Mouse (Mus musculus) kidney, postnatal 0 days (tissue): ENCODE measurements at regions not wholly inside any gene's neighbourhood (a gene's known extent, or its start where the extent isn't known, plus 50 kb on each side); places are given as distances from the start of the nearest gene placed in this dataset.

ENCODE experiments used
- ATAC-seq: fragments of 200-750 bp; cut with Nextera tagmentation; replicated peaks from 2 replicates; pipeline ENCODE4 v1.8.0; 2017; ENCODE audit warnings: low read depth, moderate number of reproducible peaks, moderate TSS enrichment, moderate library complexity; ENCODE audit not compliant: low FRiP score
- DNase-seq: peaks from one replicate; pipeline ENCODE4 v3.0.0-alpha.2; 2016; ENCODE audit warnings: low spot score
- H3K27ac ChIP-seq: fragments of 300-500 bp; sonication (generic); 2 replicates; pipeline ENCODE4 v1.5.1; 2014; ENCODE audit warnings: mild to moderate bottlenecking
- H3K27me3 ChIP-seq: fragments of 300-500 bp; sonication (generic); 2 replicates; pipeline ENCODE4 v1.6.1; 2014; ENCODE audit warnings: low read length, mixed read lengths; ENCODE audit not compliant: insufficient read depth
- H3K36me3 ChIP-seq: fragments of 300-500 bp; sonication (generic); 2 replicates; pipeline ENCODE4 v1.6.1; 2014; ENCODE audit warnings: low read length, mixed read lengths; ENCODE audit not compliant: insufficient read depth
- H3K4me1 ChIP-seq: fragments of 300-500 bp; sonication (generic); replicated peaks from 2 replicates; pipeline ENCODE4 v1.6.1; 2014; ENCODE audit warnings: antibody characterized with exemption, low read length, mixed read lengths; ENCODE audit not compliant: insufficient read depth
- H3K4me2 ChIP-seq: fragments of 300-500 bp; sonication (generic); 2 replicates; pipeline ENCODE4 v1.6.1; 2014; ENCODE audit warnings: mild to moderate bottlenecking, low read length, moderate library complexity, mixed read lengths
- H3K4me3 ChIP-seq: fragments of 300-500 bp; sonication (generic); replicated peaks from 2 replicates; pipeline ENCODE4 v1.5.1; 2014; ENCODE audit warnings: low read depth, low read length
- H3K9ac ChIP-seq: fragments of 300-500 bp; sonication (generic); 2 replicates; pipeline ENCODE4 v1.6.1; 2014; ENCODE audit warnings: low read depth, low read length
- H3K9me3 ChIP-seq: fragments of 300-500 bp; sonication (generic); replicated peaks from 2 replicates; pipeline ENCODE4 v1.6.1; 2016; ENCODE audit warnings: low read length, inconsistent platforms, mixed read lengths
- CTCF ChIP-seq: IDR thresholded peaks from 2 replicates; pipeline ENCODE4 v1.5.1; 2016; ENCODE audit warnings: antibody characterized with exemption, low read depth, mild to moderate bottlenecking, moderate library complexity
- WGBS: fragments of 180-500 bp; shearing (Covaris S2); extraction: QIAGEN DNeasy Blood & Tissue Kit; methylation state at CpG from one replicate; pipeline ENCODE4 v1.1.7; 2014; 5-methylcytosine and 5-hydroxymethylcytosine counted together

GRCm38 (mm10) chr6:55781146-55781545 is 55.5 kb upstream of the Itprid1 start:
- TF ChIP-seq CTCF: peak; percentile 38; the same call in 1 of the 2 replicates
- Histone ChIP-seq H3K4me2 (no peak overlapping the region), H3K4me3 (no peak overlapping the region), H3K27ac (no peak overlapping the region), H3K36me3 (no peaks in the 10 kb centered on the region), H3K4me1 (no peaks in the 10 kb centered on the region), H3K9ac (no peak overlapping the region), H3K27me3 (no peaks in the 10 kb centered on the region), H3K9me3 (no peaks in the 10 kb centered on the region)
- ATAC-seq (no peak), DNase-seq (no peak)
- WGBS: 48% methylated on average over 3 of the region's 3 CpGs

GRCm38 (mm10) chr6:55775527-55775926 is 61.2 kb upstream of the Itprid1 start:
- H3K4me2 ChIP-seq: no peak overlapping the region
- no peak overlapping the region for H3K9ac ChIP-seq
- H3K36me3 ChIP-seq: no peaks in the 10 kb centered on the region
- ATAC-seq: no peak
- no peak for TF ChIP-seq CTCF
- no peak overlapping the region for H3K27ac ChIP-seq
- no peak overlapping the region for H3K4me3 ChIP-seq
- no peaks in the 10 kb centered on the region for H3K9me3 ChIP-seq
- 76% methylated on average over 5 of the region's 5 CpGs for WGBS
- DNase-seq: no peak
- H3K4me1 ChIP-seq: no peaks in the 10 kb centered on the region
- H3K27me3 ChIP-seq: no peaks in the 10 kb centered on the region

GRCm38 (mm10) chr6:55770341-55770740 is 66.4 kb upstream of the Itprid1 start:
- Histone ChIP-seq H3K4me3 (no peak overlapping the region), H3K27me3 (no peaks in the 10 kb centered on the region), H3K27ac (no peak overlapping the region), H3K9ac (no peak overlapping the region), H3K4me1 (no peaks in the 10 kb centered on the region), H3K9me3 (no peaks in the 10 kb centered on the region), H3K36me3 (no peaks in the 10 kb centered on the region), H3K4me2 (no peak overlapping the region)
- ATAC-seq: no peak
- TF ChIP-seq CTCF: no peak
- DNase-seq: peak; percentile 1
- 41% methylated on average over 8 of the region's 8 CpGs for WGBS

- Histone ChIP-seq H3K9ac (no peak overlapping the region), H3K4me3 (no peak overlapping the region), H3K9me3 (no peaks in the 10 kb centered on the region), H3K4me2 (no peak overlapping the region), H3K27me3 (no peaks in the 10 kb centered on the region), H3K27ac (no peak overlapping the region), H3K36me3 (no peaks in the 10 kb centered on the region), H3K4me1 (no peaks in the 10 kb centered on the region)
- 86% methylated on average over 6 of the region's 6 CpGs for WGBS
- no peak for TF ChIP-seq CTCF
- DNase-seq: no peak
- ATAC-seq: no peak
These were observed 74.4 kb upstream of the Neurod6 start for GRCm38 (mm10) chr6:55755491-55755890.

GRCm38 (mm10) chr6:55750831-55751230 is 69.8 kb upstream of the Neurod6 start:
- no peaks in the 10 kb centered on the region for H3K27me3 ChIP-seq
- no peak overlapping the region for H3K9ac ChIP-seq
- H3K4me2 ChIP-seq: no peak overlapping the region
- no peak for TF ChIP-seq CTCF
- H3K36me3 ChIP-seq: no peaks in the 10 kb centered on the region
- DNase-seq (no peak), ATAC-seq (no peak)
- H3K9me3 ChIP-seq: no peaks in the 10 kb centered on the region
- no peak overlapping the region for H3K4me3 ChIP-seq
- WGBS: 86% methylated on average over 11 of the region's 11 CpGs
- H3K27ac ChIP-seq: no peak overlapping the region
- no peaks in the 10 kb centered on the region for H3K4me1 ChIP-seq

- 68% methylated on average over 2 of the region's 2 CpGs for WGBS
- TF ChIP-seq CTCF: no peak
- H3K4me1 ChIP-seq: no peaks in the 10 kb centered on the region
- H3K27me3 ChIP-seq: no peaks in the 10 kb centered on the region
- no peak overlapping the region for H3K4me2 ChIP-seq
- no peak overlapping the region for H3K9ac ChIP-seq
- no peaks in the 10 kb centered on the region for H3K36me3 ChIP-seq
- no peak overlapping the region for H3K27ac ChIP-seq
- no peaks in the 10 kb centered on the region for H3K9me3 ChIP-seq
- DNase-seq: no peak
- no peak for ATAC-seq
- no peak overlapping the region for H3K4me3 ChIP-seq
These were observed 64.7 kb upstream of the Neurod6 start for GRCm38 (mm10) chr6:55745859-55746151.

GRCm38 (mm10) chr6:55745105-55745858 is 64.2 kb upstream of the Neurod6 start:
- WGBS: 68% methylated on average over 3 of the region's 3 CpGs
- TF ChIP-seq CTCF: no peak
- H3K27me3 ChIP-seq: no peaks in the 10 kb centered on the region
- DNase-seq (no peak), ATAC-seq (no peak)
- no peak overlapping the region for H3K27ac ChIP-seq
- no peak overlapping the region for H3K4me3 ChIP-seq
- H3K4me1 ChIP-seq: no peaks in the 10 kb centered on the region
- no peak overlapping the region for H3K9ac ChIP-seq
- H3K9me3 ChIP-seq: no peaks in the 10 kb centered on the region
- H3K4me2 ChIP-seq: no peak overlapping the region
- H3K36me3 ChIP-seq: no peaks in the 10 kb centered on the region
